Mouse (Mus musculus): ENCODE measurements around the gene Trim14.

Trim14 gene

GRCm38 (mm10) chr4:46562037-46562436, 26.1 kb upstream of the Trim14 start:
- DNase-seq (ENCODE audit: low spot score) = no peak

- no peak for DNase-seq (ENCODE audit: low spot score)
Measured at GRCm38 (mm10) chr4:46560069-46560705, 24.2 kb upstream of the Trim14 start.

GRCm38 (mm10) chr4:46558672-46559667, 23.0 kb upstream of the Trim14 start:
- DNase-seq (ENCODE audit: low spot score) = no peak

GRCm38 (mm10) chr4:46556933-46557332, 21.0 kb upstream of the Trim14 start:
- no peak for DNase-seq (ENCODE audit: low spot score)

- DNase-seq (ENCODE audit: low spot score) = no peak
Measured at GRCm38 (mm10) chr4:46555762-46556161, 19.8 kb upstream of the Trim14 start.

- no peak for DNase-seq (ENCODE audit: low spot score)
Measured at GRCm38 (mm10) chr4:46554295-46555069, 18.5 kb upstream of the Trim14 start.

GRCm38 (mm10) chr4:46553864-46554263, 17.9 kb upstream of the Trim14 start:
- DNase-seq (ENCODE audit: low spot score) = no peak

GRCm38 (mm10) chr4:46550406-46550805, 14.5 kb upstream of the Trim14 start:
- no peak for DNase-seq (ENCODE audit: low spot score)

- no peak for DNase-seq (ENCODE audit: low spot score)
Measured at GRCm38 (mm10) chr4:46549979-46550378, 14.0 kb upstream of the Trim14 start.

- no peak for DNase-seq (ENCODE audit: low spot score)
Measured at GRCm38 (mm10) chr4:46546709-46547108, 10.8 kb upstream of the Trim14 start.

- DNase-seq (ENCODE audit: low spot score) = no peak
Measured at GRCm38 (mm10) chr4:46545498-46545897, 9.6 kb upstream of the Trim14 start.

GRCm38 (mm10) chr4:46544313-46544712, 8.4 kb upstream of the Trim14 start:
- DNase-seq (ENCODE audit: low spot score) = peak; percentile 37

GRCm38 (mm10) chr4:46543366-46544050, 7.6 kb upstream of the Trim14 start:
- DNase-seq (ENCODE audit: low spot score) = no peak

GRCm38 (mm10) chr4:46541707-46542106, 5.8 kb upstream of the Trim14 start:
- no peak for DNase-seq (ENCODE audit: low spot score)

- no peak for DNase-seq (ENCODE audit: low spot score)
Measured at GRCm38 (mm10) chr4:46539167-46539566, 3.2 kb upstream of the Trim14 start.

- DNase-seq (ENCODE audit: low spot score) = no peak
Measured at GRCm38 (mm10) chr4:46535094-46535830, 679 bp downstream of the Trim14 start.

- no peak for DNase-seq (ENCODE audit: low spot score)
Measured at GRCm38 (mm10) chr4:46533934-46534720, 1.8 kb downstream of the Trim14 start.

- DNase-seq (ENCODE audit: low spot score) = no peak
Measured at GRCm38 (mm10) chr4:46532926-46533325, 3.0 kb downstream of the Trim14 start.

GRCm38 (mm10) chr4:46532511-46532910, 3.4 kb downstream of the Trim14 start:
- DNase-seq (ENCODE audit: low spot score) = no peak

GRCm38 (mm10) chr4:46529722-46530121, 6.2 kb downstream of the Trim14 start:
- DNase-seq (ENCODE audit: low spot score) = no peak

All from c-Kit-positive CD71-positive TER-119-positive erythroid progenitor cells, embryonic 14.5 days (primary cell).